Mouse (Mus musculus) left cerebral cortex, adult 11 months (tissue): ENCODE results near the gene Erc2.

Experiments used
- DNase-seq: peaks from one replicate; pipeline ENCODE4 v3.0.0; 2022; ENCODE audit warnings: low spot score

Erc2 gene

DNA sequence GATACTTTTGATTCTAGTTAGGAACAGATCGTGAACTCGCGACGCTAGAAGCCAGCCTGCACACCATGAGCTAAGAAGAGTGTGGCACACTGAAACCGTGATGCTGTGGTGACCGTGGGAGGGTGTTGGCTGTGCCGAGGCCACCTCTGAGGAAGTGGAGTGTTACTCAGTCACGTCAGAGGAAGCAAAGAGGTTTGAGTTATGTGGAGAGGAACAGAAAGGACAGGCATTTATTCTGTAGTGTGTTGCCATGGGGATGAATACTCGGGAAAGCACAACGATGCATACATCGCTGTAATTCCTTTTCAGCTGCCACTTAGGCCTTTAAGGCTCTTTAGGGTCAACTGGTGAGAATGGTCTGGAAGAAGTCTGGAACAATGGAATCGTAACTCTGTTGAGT lies 445.8 kb downstream of the Erc2 start:
- no peak for DNase-seq

DNA sequence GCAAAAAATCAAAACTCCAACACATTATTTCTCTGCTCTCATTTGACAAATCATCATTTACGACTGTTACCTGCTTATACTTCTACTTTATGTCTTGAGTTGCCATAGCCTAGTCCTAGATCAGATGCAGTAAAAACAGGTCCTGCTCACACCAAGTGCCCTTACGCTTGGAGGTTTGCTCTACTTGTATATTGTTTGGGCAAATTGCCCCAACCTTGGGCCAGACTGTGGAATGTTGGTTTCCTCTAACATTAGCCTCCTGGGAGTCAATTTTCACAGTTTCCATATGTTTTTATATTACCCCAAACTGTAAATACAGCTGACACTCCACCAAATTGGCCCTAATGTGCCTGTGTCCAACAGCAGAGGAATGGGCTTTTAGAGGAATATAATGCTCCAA lies 447.6 kb downstream of the Erc2 start:
- no peak for DNase-seq

DNA sequence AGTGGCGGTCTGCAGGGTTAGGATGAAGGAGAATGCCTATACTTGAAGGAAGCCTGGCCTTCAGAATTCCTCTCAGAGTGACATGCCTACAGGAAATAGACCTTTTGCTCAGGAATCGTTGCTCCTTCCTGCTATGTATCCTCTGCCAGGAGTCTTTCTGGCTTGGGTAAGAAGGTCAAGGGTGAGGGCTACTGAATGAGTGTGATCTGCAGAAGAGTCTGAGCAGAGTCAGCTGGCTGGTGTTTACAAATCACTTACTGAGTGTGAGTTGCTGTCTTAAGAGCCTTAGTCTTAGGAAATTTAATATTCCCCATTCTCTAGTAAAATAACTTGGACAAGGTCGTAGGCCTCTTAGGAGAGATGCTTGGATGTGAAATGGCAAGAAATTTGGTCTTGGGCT lies 450.3 kb downstream of the Erc2 start:
- no peak for DNase-seq

DNA sequence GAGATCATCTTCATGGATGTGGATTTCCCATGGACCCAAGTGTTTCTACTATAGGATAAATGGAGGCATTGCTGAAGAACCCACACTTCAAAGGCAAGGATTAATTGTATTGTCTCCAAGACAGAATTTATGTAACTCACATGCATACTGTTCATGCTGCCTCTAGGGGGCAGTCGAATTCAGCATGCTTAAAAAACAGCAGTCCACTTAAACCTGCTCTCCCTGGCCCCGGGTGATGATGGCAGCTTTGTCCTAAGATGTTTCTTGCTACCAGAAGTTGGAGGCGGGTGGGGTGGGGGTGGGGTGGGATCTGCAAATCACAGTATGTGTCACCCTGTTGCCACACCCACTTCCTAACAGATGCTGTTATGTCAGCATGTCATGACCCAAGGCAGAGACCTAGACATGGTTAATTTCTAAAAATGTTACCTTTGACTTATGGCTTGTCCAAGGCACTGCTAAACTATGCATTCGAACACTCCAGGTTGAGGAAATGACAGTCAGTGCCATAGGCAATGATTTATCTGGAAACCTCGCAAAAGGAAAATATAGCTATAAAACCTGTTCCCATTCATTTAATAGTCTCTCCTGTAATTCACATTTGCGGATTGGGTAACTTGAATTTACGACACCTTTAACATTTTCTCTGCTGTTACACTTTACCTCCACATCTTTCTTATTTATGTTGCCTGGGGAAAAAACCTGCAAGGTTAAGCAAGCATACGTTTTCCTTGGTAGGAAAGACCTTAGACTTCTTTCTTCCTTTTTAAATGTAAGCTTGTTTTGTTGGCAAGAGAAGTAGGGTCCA lies 467.6 kb downstream of the Erc2 start:
- no peak for DNase-seq

DNA sequence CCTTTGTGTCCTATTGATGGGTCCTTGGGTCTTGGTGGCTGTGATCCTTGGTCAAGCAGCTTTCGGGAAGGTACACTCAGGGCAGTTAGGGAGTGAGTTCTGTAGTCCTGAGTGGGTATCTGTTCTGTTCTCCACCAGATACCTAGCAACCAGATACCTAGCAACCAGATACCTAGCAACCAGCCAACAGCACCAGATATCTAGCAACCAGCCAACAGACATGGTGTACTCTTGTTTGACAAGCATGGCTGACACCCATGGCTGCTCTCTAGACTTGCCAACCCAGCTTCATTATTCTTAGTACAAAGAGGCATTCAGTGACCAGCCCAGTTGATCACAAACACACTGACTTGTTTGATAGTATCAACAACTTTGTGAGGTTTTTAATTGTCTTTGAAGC lies 469.1 kb downstream of the Erc2 start:
- no peak for DNase-seq

DNA sequence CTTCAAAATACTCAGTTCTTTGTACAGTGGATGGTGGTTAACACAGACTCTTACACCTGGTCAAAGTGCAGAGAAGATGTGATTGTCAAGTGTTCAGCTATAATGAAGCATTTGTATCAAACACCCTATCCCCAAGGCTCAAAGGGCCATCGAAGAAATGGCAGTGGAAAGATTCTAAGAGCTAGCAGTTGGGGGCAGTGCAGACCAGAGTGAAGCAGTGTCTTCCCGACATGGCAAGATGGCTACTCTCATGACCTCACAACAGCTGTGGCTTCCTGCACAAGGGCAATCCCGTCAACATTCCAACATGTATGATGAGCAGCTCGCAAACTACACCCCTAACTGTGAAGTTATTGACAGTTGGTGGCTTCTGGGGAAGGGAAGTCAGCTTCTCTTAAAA lies 471.0 kb downstream of the Erc2 start:
- DNase-seq: no peak

DNA sequence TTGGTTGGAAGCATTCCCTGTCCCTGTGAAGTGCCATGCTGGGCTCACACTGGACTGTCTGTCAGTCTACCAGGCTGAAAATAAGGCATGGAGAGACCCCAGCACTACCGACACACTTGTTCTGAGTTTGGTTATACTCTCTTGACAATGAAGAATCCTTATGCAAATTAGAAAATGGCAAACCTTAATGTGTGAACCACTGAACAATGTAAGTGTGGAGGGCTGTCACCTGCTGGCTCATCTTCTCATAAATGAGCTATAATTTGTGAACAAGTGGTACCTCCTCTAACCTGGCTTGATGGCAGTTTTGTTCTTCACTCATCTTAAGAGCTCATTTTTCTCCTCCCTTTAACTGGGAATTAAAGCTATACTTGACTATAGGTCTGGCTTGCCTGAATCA lies 471.7 kb downstream of the Erc2 start:
- DNase-seq: no peak

DNA sequence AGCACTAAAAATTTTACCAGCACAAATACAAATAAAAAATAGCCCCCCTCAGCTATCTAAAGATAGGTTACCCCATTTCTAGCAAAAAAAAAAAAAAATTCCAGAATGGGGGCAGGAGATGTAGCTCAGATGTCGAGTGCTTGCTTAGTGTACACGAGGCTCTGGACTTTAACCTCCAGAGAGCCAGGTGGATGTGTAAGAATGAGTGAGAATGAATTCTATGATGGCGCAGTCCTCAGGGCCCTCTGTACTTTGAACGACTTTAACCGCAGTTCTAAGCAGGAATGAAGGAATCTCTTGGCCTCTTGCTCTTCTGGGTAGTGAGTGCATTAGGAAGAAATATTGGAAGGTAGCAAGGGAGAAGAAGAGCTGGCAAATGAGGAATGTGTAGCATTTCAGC lies 476.9 kb downstream of the Erc2 start:
- no peak for DNase-seq

DNA sequence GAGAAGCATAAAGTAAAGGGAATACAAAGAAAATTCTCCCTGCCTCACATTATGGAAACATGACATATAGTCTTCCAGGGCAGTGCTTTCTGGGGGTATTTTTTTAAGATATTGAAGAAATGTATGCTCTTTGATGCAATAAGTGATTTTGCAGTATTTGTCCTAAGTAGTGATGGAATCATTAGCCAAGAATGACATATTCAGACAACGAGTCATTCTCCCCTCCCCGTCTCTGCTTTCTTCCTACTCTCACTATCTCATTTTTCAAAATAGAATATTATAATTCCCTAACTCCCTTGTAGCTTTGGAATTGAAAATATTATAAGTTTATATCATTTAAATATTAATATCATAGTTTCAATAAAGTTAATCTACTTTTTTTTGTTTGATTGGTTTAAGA lies 490.9 kb downstream of the Erc2 start:
- no peak for DNase-seq

DNA sequence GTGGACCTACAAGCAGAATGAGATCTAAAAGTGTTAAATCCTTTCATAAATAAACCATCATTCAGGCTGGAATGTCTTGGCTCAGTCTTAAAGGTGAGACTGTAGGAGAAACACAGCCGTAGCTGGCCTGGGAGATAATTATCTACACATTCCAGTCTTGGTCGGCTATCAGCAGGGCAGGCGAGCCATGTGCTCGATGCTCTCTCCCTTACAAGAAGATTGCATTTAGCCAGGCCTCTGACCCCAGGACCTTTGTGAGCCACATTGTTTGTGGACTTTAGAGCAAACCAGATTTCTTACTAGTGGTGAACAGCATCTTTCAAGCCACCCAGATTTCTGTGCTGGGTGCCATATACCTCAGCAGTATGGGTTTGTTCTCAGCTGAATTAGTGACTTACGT lies 498.6 kb downstream of the Erc2 start:
- DNase-seq: no peak

DNA sequence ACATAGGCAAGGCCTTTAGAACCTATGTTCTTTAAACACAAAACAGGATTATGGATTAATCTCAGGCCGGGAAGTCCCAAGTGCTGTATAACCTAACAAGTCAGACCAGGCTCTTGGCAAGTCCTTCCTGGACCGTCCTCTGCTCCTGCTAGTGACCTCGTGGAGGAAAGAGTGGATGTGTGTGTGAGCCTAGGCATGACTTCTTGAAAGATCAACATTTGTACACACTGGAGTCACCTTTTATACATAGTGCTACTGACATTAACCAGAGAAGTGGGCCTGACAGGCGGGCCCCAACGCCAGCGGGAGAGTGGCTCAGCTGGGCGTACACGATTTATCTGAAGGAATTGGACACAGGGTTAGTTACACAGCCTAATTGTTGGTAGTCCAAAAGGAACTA lies 504.6 kb downstream of the Erc2 start:
- no peak for DNase-seq

DNA sequence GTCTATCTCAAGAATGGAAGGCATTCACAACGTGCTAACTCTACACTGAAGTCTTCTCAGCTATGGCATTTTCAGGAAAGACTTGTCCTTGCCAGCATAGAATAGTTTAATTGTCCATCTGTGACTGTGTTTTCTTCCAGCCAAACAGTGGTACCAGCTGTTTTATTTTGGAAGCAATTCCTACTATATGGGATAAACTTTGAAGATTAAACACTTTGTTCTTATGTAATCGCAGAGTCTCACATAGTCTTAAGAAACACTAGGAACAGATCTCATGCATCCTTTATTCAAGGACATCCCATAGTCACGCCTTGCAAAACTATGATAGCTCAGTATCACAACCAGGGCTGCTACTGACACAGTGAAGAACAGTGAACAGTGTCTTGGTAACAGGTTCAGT lies 506.8 kb downstream of the Erc2 start:
- no peak for DNase-seq

DNA sequence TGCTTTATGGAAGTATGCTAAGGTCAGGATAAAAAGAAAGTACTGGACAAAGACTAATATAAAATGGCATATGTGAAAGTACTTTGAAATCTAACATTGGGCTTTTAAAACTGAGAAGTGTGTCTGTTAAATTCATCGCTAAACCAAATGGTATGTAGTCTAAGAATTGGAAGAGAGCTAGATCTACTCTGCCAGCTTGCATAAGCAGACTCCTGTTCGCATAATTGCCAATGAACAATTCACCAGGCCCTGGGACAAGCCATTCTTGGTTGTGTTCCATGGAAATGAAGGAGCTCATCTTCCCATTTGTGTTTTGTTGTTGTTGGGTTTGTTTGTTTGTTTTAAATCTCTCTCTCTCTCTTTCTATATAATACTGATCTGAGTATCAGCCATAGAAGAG lies 521.8 kb downstream of the Erc2 start:
- DNase-seq: no peak

DNA sequence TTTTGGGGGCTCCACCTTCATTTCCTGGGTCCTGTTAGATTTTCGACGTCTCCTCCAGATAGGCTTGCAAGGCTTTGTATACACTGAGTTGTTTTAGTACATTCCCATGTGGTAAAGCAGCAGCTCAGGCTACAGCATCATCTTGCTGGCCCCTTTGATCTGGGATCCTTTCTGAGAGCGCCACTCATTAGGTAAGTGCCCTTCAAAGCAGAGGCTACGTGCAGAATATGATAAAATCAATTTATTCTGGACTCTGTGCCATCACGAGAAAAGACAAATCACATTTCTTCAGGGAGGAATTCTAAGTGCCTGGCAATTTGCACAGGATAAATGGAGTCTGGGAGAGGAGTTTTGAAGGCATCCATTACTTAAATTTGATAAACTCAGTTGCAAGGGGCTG lies 525.0 kb downstream of the Erc2 start:
- DNase-seq: no peak

DNA sequence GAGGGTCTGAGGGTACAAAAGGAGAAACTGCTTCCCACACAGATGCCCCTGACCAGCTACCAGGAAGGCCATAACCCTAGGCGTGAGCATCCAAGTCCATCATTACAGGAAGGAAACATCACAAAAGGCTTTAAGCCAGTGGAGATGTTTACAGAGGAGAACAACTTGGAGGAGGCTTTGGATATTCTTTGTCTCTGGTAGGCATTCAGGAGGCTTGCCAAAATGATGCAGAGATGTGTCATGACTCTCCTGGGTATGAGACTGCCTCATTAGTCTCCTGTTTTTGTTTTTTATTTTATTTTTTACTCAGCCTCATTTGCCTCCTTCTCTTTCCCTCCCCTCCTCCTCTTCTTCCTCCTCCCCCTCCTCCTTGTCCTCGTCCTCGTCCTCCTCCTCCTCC lies 528.7 kb downstream of the Erc2 start:
- DNase-seq: no peak

DNA sequence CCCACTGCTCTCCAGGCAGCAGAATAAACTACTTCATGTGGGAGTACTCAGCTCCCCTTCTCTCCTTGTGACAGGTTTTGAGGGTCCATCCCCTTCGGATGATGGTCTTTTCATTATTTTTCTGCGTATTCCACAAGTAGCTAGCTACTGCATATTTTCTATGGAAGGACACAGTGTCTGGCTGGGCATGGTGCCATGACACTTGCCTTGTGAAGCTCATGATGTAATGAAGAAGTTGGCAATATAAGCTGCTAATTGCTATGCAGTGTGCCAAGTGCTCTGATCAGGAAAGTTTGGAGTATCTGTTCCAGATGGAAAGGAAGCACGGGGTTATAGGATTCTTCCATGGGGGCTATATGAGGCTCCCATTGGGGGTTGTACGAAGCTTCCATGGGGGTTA lies 533.5 kb downstream of the Erc2 start:
- no peak for DNase-seq

DNA sequence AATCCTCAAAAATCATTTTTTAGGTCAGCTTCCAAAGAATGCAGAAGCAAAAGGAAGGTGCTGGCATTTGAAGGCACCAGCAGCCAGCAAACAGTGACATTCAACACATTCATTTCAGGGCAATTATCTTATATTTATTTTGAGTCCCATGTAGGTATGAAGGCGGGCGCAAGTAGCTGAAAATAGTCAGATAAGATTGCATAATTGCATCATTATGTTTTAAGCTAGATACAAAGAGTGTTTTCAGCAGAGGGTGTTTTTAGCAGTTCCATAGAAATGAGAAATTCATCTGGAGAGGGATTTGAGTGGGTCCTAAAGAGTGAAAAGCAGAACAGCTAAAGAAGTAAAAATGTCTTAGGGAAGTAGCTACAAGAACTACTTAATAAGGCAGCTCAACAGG lies 538.6 kb downstream of the Erc2 start:
- peak; percentile 18 for DNase-seq

DNA sequence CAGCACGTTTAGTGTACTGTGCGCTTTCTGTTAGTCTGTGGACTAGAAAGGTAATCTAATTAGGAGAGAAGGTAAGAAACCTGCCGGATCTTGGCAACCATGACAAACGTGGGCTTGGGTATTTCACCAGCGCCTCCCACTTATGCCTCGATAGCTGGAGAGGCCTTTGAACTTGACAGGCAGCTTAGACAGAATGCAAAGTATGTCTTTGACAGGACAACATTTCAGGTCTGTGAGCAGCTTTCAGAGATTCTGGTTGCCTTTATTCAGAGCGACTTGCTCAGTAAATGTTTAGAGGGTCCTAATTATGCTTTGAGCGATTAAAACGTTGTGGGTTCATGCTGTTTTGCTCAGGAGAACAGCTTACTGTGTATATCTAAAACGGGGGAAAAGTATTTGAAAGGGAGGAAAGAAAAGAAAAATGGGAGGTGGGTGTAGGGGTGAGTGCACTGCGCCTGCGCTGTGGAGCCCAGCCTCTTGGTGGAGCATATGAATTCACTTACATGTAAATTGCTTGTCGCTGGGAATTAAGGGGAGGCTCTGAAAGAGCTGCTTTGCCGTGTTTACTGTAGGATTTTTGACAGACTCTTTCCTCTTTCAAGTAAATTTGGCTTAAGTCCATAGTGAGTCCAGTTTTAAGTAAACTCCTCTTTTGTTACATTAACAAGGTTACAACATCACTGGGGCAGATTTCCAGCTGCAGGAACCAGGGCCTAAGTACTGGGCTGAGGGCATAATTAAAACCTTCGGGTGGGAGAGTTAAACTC lies 542.6 kb downstream of the Erc2 start:
- peak; percentile 15 for DNase-seq

DNA sequence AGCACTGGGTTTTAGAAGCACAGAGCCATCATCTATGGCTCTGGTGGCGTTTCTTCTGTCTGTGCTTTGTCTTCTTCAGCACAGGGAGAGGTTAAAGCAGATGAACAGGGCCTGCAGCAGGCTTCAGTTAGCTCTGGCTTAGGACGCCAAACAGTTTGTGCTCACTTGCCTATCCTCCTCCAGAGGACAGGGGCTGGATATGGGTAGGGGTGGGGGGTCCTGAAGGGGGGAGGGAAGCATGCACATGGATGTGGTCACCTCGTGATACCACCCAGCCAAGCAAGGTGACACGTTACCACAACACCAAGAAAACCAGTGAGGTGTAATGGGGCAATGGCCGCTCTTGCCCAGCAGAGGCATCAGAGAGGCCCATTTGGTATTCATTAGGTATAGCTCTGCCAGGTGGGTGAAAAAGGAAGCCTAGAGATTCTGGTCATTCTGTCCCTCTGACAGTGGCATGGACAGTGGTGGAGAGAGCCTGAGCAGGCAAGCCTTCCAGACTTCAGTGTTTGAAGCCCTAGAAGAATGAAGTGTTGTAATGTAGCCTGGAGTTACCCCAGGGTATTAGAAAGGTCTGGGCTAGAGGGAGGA lies 543.5 kb downstream of the Erc2 start:
- no peak for DNase-seq

DNA sequence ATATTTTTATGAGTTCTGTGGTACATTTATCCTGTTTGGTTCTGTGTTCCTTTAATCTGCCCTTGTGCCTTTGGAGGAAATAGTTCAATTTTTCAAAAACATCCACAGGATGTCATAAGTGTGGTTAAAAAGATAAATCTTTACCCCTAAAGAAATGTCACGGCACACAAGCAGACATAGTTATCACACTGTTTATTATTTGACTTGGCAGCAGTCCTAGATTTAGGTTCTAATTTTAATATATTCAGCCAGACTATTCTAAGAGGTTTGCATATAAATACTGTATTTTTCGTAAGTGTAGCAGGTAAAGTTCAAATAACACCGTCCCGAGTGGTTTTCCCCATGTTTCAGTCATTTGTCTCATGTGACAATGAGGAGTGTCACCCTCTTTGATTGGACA lies 548.5 kb downstream of the Erc2 start:
- no peak for DNase-seq

DNA sequence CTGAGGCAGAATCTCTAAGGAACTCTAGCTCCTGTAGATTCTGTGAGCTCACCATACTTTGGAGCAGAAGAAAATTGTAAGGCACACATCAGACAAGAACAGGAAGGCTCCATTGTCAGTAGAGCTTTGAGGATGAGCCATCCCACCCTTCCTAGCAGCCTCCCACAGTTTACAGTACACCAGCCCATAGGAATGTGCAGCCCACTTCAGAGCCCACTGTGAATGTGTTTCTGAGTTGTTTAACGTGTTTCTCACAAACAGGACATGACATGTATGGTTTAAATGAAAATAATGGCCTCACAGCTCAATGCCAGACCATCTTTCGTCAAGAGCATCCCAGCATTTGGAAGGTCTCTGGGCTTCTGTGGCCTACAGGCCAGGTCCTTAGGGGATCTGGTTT lies 549.1 kb downstream of the Erc2 start:
- DNase-seq: no peak

DNA sequence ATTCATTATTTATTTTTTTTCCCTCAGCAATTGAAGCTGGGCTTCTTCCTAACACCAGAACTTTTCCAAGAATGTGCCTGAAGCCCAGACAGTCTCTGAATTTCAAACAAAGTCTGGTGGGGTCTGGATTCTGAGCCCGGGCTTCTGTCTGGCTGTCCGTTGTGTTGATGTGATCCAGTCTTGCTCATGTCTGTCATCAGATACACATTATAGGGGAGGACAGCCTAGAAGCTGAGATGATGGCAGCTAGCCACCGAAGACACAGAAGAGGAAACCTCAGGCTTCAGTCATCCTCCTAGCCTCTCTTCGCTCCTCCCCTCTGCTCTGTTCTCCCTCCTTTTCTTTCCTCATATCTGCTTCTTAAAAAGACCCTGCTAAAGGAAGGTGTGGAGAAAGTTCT lies 551.5 kb downstream of the Erc2 start:
- DNase-seq: no peak

DNA sequence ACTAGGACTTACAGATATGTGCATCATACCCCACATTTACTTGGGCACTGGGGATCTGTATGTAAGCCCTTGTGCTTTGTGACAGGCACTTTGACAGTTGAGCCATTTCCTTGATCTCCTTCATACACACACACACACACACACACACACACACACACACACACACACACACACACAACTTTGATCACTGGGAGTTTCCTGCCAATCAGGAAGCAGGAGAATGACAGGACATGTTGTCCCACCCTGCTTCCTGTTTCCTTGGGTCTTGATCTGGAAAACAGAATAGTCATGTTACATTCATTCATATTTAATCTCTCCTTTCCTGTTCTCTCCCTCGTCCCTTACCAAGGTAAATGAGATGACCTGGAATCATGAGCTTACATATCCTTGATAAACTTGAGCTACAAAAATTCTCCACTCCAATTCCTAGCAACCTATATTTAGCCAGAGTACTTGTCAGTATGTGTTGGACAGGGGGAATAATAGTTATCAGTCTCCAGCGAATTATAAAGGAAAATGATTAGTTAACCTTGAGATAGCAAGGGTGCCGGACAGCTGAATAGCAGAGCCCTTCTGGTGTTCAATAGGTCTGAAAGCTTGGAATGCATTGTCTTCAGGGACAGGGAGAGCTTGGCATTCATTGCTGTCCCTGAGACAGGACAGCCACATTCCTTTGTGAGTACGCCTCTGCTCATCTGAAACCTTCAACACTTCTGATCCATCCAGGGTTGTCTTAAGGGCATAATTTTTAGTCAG lies 559.0 kb downstream of the Erc2 start:
- DNase-seq: no peak
